Mouse (Mus musculus) cerebellum, adult 2 months (tissue): ENCODE measurements around the gene Ltbp2. TPM values are rescaled to one million over a fixed set of nuclear protein-coding genes. Genes with fewer than 3 reads are reported as not detected.

Source experiments
- DNase-seq, 2 experiments: peaks; one replicate each; pipeline ENCODE4 v3.0.0; 2021
- H3K27ac ChIP-seq: fragments of 200-500 bp; 2 replicates; pipeline ENCODE4 v1.5.1; 2012; ENCODE audit warnings: low read length, control low read depth, inconsistent platforms; ENCODE audit not compliant: insufficient read depth
- H3K27me3 ChIP-seq: fragments of 200-500 bp; 2 replicates; pipeline ENCODE4 v1.6.1; 2012; ENCODE audit warnings: inconsistent platforms, mild to moderate bottlenecking, low read length, moderate library complexity; ENCODE audit not compliant: control insufficient read depth, insufficient read depth
- H3K4me1 ChIP-seq: fragments of 200-500 bp; 2 replicates; pipeline ENCODE4 v1.6.1; 2011; ENCODE audit warnings: low read length; ENCODE audit not compliant: control insufficient read depth, insufficient read depth
- H3K4me3 ChIP-seq: fragments of 200-500 bp; replicated peaks from 2 replicates; pipeline ENCODE3; 2011; ENCODE audit warnings: mild to moderate bottlenecking, low read depth, low read length, control low read depth; ENCODE audit not compliant: insufficient read depth
- CTCF ChIP-seq: fragments of 200-500 bp; IDR thresholded peaks from 2 replicates; pipeline ENCODE4 v1.5.1; 2011; ENCODE audit warnings: low read depth, mild to moderate bottlenecking, control low read depth, low read length, moderate library complexity, borderline replicate concordance; ENCODE audit not compliant: insufficient read depth
- POLR2A ChIP-seq: fragments of 200-500 bp; IDR thresholded peaks from 2 replicates; pipeline ENCODE4 v1.6.1; 2011; ENCODE audit warnings: low read length, control low read depth, borderline replicate concordance; ENCODE audit not compliant: insufficient read depth
- WGBS: fragments of 180-500 bp; shearing (Covaris S2); methylation state at CpG from one replicate; pipeline ENCODE4 v1.1.7; 2018; 5-methylcytosine and 5-hydroxymethylcytosine counted together
- polyA plus RNA-seq: library from polyadenylated mRNA; depleted of rRNA; stranded (reverse); fragments of >200 nt; gene quantifications from 2 replicates; pipeline ENCODE4 v1.2.3, GENCODE M21; 2012

Gene Ltbp2
- polyA plus RNA-seq, 1 experiment = 18.2 TPM

- no peak for DNase-seq
- WGBS = 94% methylated on average over 3 of the region's 3 CpGs
- no peak for TF ChIP-seq CTCF
- no peak for TF ChIP-seq POLR2A
- H3K4me1 ChIP-seq = peaks cover 8% of the 10 kb centered on the region
- no peak overlapping the region for H3K27ac ChIP-seq
- no peak overlapping the region for H3K4me3 ChIP-seq
- H3K27me3 ChIP-seq = no peaks in the 10 kb centered on the region
Observed at GRCm38 (mm10) chr12:84814663-84815325, 61.5 kb downstream of the Ltbp2 start.

- H3K27ac ChIP-seq = no peak overlapping the region
- TF ChIP-seq POLR2A (no peak), CTCF (no peak; the same call in 1 of the 2 replicates)
- H3K4me3 ChIP-seq = no peak overlapping the region
- DNase-seq = no peak
- H3K4me1 ChIP-seq = peaks cover 3% of the 10 kb centered on the region; the same call in 1 of the 2 replicates
- WGBS = 76% methylated on average over 7 of the region's 7 CpGs
- no peaks in the 10 kb centered on the region for H3K27me3 ChIP-seq
Observed at GRCm38 (mm10) chr12:84813773-84814172, 62.6 kb downstream of the Ltbp2 start.

GRCm38 (mm10) chr12:84812004-84812403 lies 64.3 kb downstream of the Ltbp2 start:
- peak; percentile 33 to 46 for DNase-seq
- H3K27me3 ChIP-seq = no peaks in the 10 kb centered on the region
- H3K27ac ChIP-seq = no peak overlapping the region
- 55% methylated on average over 3 of the region's 3 CpGs for WGBS
- peaks cover 21% of the 10 kb centered on the region for H3K4me1 ChIP-seq
- no peak overlapping the region for H3K4me3 ChIP-seq
- TF ChIP-seq CTCF = peak; percentile 54; the same call in 1 of the 2 replicates
- no peak for TF ChIP-seq POLR2A

- no peaks in the 10 kb centered on the region for H3K27me3 ChIP-seq
- H3K4me3 ChIP-seq = no peak overlapping the region
- DNase-seq = no peak
- H3K27ac ChIP-seq = no peak overlapping the region
- no peak for TF ChIP-seq POLR2A
- TF ChIP-seq CTCF = no peak
- H3K4me1 ChIP-seq = peaks cover 26% of the 10 kb centered on the region
- 73% methylated on average over 4 of the region's 4 CpGs for WGBS
Observed at GRCm38 (mm10) chr12:84811510-84811909, 64.8 kb downstream of the Ltbp2 start.

- Histone ChIP-seq H3K4me1 (peaks cover 30% of the 10 kb centered on the region), H3K4me3 (no peak overlapping the region), H3K27ac (no peak overlapping the region), H3K27me3 (no peaks in the 10 kb centered on the region)
- TF ChIP-seq CTCF = no peak
- no peak for TF ChIP-seq POLR2A
- 65% methylated on average over 1 of the region's 1 CpGs for WGBS
- DNase-seq = no peak
Observed at GRCm38 (mm10) chr12:84810810-84811209, 65.5 kb downstream of the Ltbp2 start.

- peaks cover 33% of the 10 kb centered on the region for H3K4me1 ChIP-seq
- TF ChIP-seq POLR2A (no peak), CTCF (no peak)
- no peaks in the 10 kb centered on the region for H3K27me3 ChIP-seq
- WGBS = 89% methylated on average over 6 of the region's 6 CpGs
- no peak overlapping the region for H3K27ac ChIP-seq
- no peak overlapping the region for H3K4me3 ChIP-seq
- no peak for DNase-seq
Observed at GRCm38 (mm10) chr12:84809033-84809432, 67.3 kb downstream of the Ltbp2 start.

GRCm38 (mm10) chr12:84807351-84807750 lies 69.0 kb downstream of the Ltbp2 start:
- DNase-seq = peak; percentile 75 to 90
- TF ChIP-seq POLR2A (no peak), CTCF (no peak)
- H3K4me1 ChIP-seq = peaks cover 33% of the 10 kb centered on the region
- no peak overlapping the region for H3K4me3 ChIP-seq
- H3K27me3 ChIP-seq = no peaks in the 10 kb centered on the region
- peak overlapping the region; percentile 62 for H3K27ac ChIP-seq
- 13% methylated on average over 13 of the region's 13 CpGs for WGBS

GRCm38 (mm10) chr12:84806726-84807125 lies 69.6 kb downstream of the Ltbp2 start:
- peak in 1 of 2 experiments; percentile 29 for DNase-seq
- 0 out of 2 replicates have a peak overlapping the region, but pooled peaks have one; percentile 62 for H3K27ac ChIP-seq
- 67% methylated on average over 5 of the region's 5 CpGs for WGBS
- H3K4me1 ChIP-seq = peaks cover 33% of the 10 kb centered on the region
- TF ChIP-seq CTCF (no peak), POLR2A (no peak)
- H3K4me3 ChIP-seq = no peak overlapping the region
- no peaks in the 10 kb centered on the region for H3K27me3 ChIP-seq
